In genomic region chr8:117209150-117209549, GRCm38 (mm10) we compare ENCODE assay signal across 24 mouse cellular contexts. TPM values are rescaled to one million over a fixed set of nuclear protein-coding genes. Genes with fewer than 3 reads are reported as not detected.
DNase-seq lines count a peak whose midpoint lies in the region; ATAC-seq and TF ChIP-seq lines count a peak whose summit lies in the region.
"Had no signal": no experiment of that assay in that cellular context is flagged by ENCODE, and none has a peak within 500 bp of the region (broad histone marks: within the 10 kb centered on the region; RNA-seq: fewer than 3 reads in every experiment).

No protein-coding gene starts in this region.

- no peaks in the 10 kb centered on the region for H3K9me3 ChIP-seq in megakaryocyte, embryonic 14.5 days
- no peaks in the 10 kb centered on the region for H3K9me3 ChIP-seq in heart, embryonic 12.5 days (replicated peaks)
- no peaks in the 10 kb centered on the region for H3K9me3 ChIP-seq in embryonic facial prominence, embryonic 10.5 days
- H3K9me3 ChIP-seq: forebrain, embryonic 15.5 days; hindbrain, embryonic 12.5 days; stomach, embryonic 15.5 days had no signal

- WGBS in heart, embryonic 12.5 days, result 80% methylated on average over 12 of the region's 12 CpGs
- 93% methylated on average over 12 of the region's 12 CpGs for WGBS in embryonic facial prominence, embryonic 10.5 days
- WGBS in lung, adult 2 months, result 70% methylated on average over 12 of the region's 12 CpGs

- no peak for ATAC-seq in heart, embryonic 12.5 days (ENCODE audit: insufficient number of reproducible peaks, low FRiP score)
- ATAC-seq: forebrain, embryonic 15.5 days; inflammation-experienced regulatory T-cells, adult 6 months; Patski had no signal

- no peak overlapping the region for H3K9ac ChIP-seq in heart, embryonic 12.5 days
- H3K9ac ChIP-seq: forebrain, embryonic 15.5 days; hindbrain, embryonic 12.5 days; stomach, embryonic 15.5 days had no signal

- H3K4me2 ChIP-seq in heart, embryonic 12.5 days, result no peak overlapping the region
- H3K4me2 ChIP-seq: forebrain, embryonic 15.5 days; heart, embryonic 11.5 days; hindbrain, embryonic 12.5 days; liver, embryonic 11.5 days; stomach, embryonic 15.5 days had no signal

- H3K36me3 ChIP-seq in megakaryocyte, embryonic 14.5 days (replicated peaks; ENCODE audit: low read length), result peaks cover 94% of the 10 kb centered on the region
- peaks cover 33% of the 10 kb centered on the region for H3K36me3 ChIP-seq in heart, embryonic 12.5 days
- H3K36me3 ChIP-seq in embryonic facial prominence, embryonic 10.5 days (replicated peaks), result peaks cover 52% of the 10 kb centered on the region

- H3K27me3 ChIP-seq in megakaryocyte, embryonic 14.5 days (replicated peaks), result no peaks in the 10 kb centered on the region
- H3K27me3 ChIP-seq in heart, embryonic 12.5 days (replicated peaks), result no peaks in the 10 kb centered on the region
- H3K27me3 ChIP-seq in embryonic facial prominence, embryonic 10.5 days (replicated peaks; ENCODE audit: low read depth, poor library complexity, severe bottlenecking), result no peaks in the 10 kb centered on the region
- H3K27me3 ChIP-seq: forebrain, embryonic 15.5 days; hindbrain, embryonic 12.5 days; Patski; stomach, embryonic 15.5 days had no signal

- no peak overlapping the region for H3K27ac ChIP-seq in heart, embryonic 12.5 days (ENCODE audit: poor library complexity, severe bottlenecking)
- H3K27ac ChIP-seq in embryonic facial prominence, embryonic 10.5 days (replicated peaks), result no peak overlapping the region
- H3K27ac ChIP-seq: forebrain, embryonic 15.5 days; gastrocnemius, adult 2 months; hindbrain, embryonic 12.5 days; stomach, embryonic 15.5 days had no signal

- peaks cover 73% of the 10 kb centered on the region for H3K4me1 ChIP-seq in megakaryocyte, embryonic 14.5 days
- H3K4me1 ChIP-seq in heart, embryonic 12.5 days (replicated peaks), result no peaks in the 10 kb centered on the region
- H3K4me1 ChIP-seq in embryonic facial prominence, embryonic 10.5 days, result no peaks in the 10 kb centered on the region
- H3K4me1 ChIP-seq in lung, adult 2 months (ENCODE audit: control insufficient read depth, insufficient read depth, low read length), result peaks cover 2% of the 10 kb centered on the region; the same call in 1 of the 2 replicates
- H3K4me1 ChIP-seq: forebrain, embryonic 15.5 days; hindbrain, embryonic 12.5 days; stomach, embryonic 15.5 days had no signal

- no peak for TF ChIP-seq CTCF in lung, adult 2 months (IDR thresholded peaks at IDR 0.05; ENCODE audit: insufficient read depth, low read length)

- TF ChIP-seq POLR2A in lung, adult 2 months (IDR thresholded peaks at IDR 0.05; ENCODE audit: borderline replicate concordance, extremely low read depth, low read depth, low read length), result no peak

- peak; percentile 22 for DNase-seq in 3134 (ENCODE audit: extremely low read depth, insufficient read length, low spot score)
- peak; percentile 92 for DNase-seq in 416B (ENCODE audit: low read depth)
- peak; percentile 49 for DNase-seq in MEL-GATA-1-ER (ENCODE audit: extremely low read depth, low read depth)
- DNase-seq in adrenal gland, postnatal 25 days, result no peak
- no peak for DNase-seq in embryonic facial prominence, embryonic 10.5 days (ENCODE audit: low spot score)
- no peak for DNase-seq in lung, adult 2 months
- DNase-seq: adrenal gland, postnatal 10 days; cerebellum, adult 11-12 months; gastrocnemius, adult 2 months; heart, postnatal 14 days; kidney, adult 2 months; kidney, postnatal 25 days; left cerebral cortex, postnatal 4 days; right cerebral cortex, postnatal 4 days; thymus, adult 2 months had no signal

- peak overlapping the region; percentile 29 for H3K4me3 ChIP-seq in megakaryocyte, embryonic 14.5 days (replicated peaks)
- H3K4me3 ChIP-seq in heart, embryonic 12.5 days, result no peak overlapping the region
- no peak overlapping the region for H3K4me3 ChIP-seq in embryonic facial prominence, embryonic 10.5 days
- no peak overlapping the region for H3K4me3 ChIP-seq in lung, adult 2 months (replicated peaks; ENCODE audit: extremely low read depth, low read depth, low read length)
- H3K4me3 ChIP-seq: forebrain, embryonic 15.5 days; gastrocnemius, adult 2 months; hindbrain, embryonic 12.5 days; stomach, embryonic 15.5 days had no signal

RNA-seq across cellular contexts. Expression of gene Cmip, which starts 47.7 kb away (rescaled TPM):
- 92.3 and 120 TPM in 2 replicates for polyA plus RNA-seq in megakaryocyte, embryonic 14.5 days (2012; ENCODE audit: insufficient read depth, low replicate concordance)
- 121 and 126 TPM in 2 replicates for total RNA-seq in adrenal gland, postnatal 25 days (2021)
- polyA plus RNA-seq in heart, embryonic 12.5 days (2016; fragmentation: Nextera tagmentation; extraction: Ambion mirVana), result 9.7 and 10.5 TPM in 2 replicates
- polyA plus RNA-seq in embryonic facial prominence, embryonic 10.5 days (2016; fragmentation: Nextera tagmentation; extraction: Ambion mirVana), result 9.2 and 9.8 TPM in 2 replicates
- polyA plus RNA-seq in lung, adult 2 months (2012; rRNA removed), result 53.1 and 62.3 TPM in 2 replicates

RNA-seq across cellular contexts. Expression of gene Gan, which starts 51.2 kb away (rescaled TPM):
- 1.7 and 2.1 TPM in 2 replicates for polyA plus RNA-seq in megakaryocyte, embryonic 14.5 days (2012; ENCODE audit: insufficient read depth, low replicate concordance)
- total RNA-seq in adrenal gland, postnatal 25 days (2021), result 9.4 and 13.3 TPM in 2 replicates
- polyA plus RNA-seq in heart, embryonic 12.5 days (2016; fragmentation: Nextera tagmentation; extraction: Ambion mirVana), result 1.3 and 1.7 TPM in 2 replicates
- 2.6 and 3.1 TPM in 2 replicates for polyA plus RNA-seq in embryonic facial prominence, embryonic 10.5 days (2016; fragmentation: Nextera tagmentation; extraction: Ambion mirVana)
- 5.6 and 8.6 TPM in 2 replicates for polyA plus RNA-seq in lung, adult 2 months (2012; rRNA removed)

Comparison
In these comparisons a context has a peak if more than half of its experiments do, and no peak if none do; other contexts are left out.
1. DNase-seq: peak in 3134 (single experiment), 416B (single experiment) and MEL-GATA-1-ER (single experiment); none in adrenal gland, postnatal 25 days (single experiment), embryonic facial prominence, embryonic 10.5 days (single experiment) and lung, adult 2 months (single experiment).